Mouse (Mus musculus) erythroblast, embryonic 14.5 days (primary cell): Measurements from ENCODE around the gene Sbf2.

Experiments
- GATA1 ChIP-seq: IDR thresholded peaks from 2 replicates; pipeline ENCODE4 v1.6.1; 2012; ENCODE audit warnings: low read length, inconsistent platforms, mixed read lengths
- TAL1 ChIP-seq: IDR thresholded peaks from 3 replicates; pipeline ENCODE4 v1.6.1; 2012; ENCODE audit warnings: low read length, inconsistent platforms, mixed read lengths

DNA sequence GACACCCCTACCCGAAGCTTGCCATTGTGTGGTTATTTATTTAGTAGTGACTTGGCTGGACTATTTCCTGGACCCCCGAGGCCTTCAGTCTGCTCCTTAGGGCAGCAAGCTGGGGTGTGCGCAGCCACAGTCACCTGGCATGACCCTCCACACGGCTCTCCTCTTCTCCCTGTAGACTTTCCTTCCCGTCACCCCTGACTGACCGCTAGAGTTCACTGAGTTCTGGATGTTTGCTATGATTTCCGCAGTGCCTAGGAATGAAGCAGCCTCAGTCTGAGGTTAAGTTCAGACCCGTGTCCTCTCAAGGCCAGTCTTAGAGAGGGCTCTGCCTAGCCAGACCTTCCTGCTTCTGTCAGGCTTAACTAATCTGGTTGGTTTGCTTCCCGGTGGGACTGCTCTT is 342.9 kb downstream of the Sbf2 start:
- TF ChIP-seq TAL1 (no peak), GATA1 (no peak)
